Mouse (Mus musculus): ENCODE results near the gene Smim11.

The Smim11 gene

DNA sequence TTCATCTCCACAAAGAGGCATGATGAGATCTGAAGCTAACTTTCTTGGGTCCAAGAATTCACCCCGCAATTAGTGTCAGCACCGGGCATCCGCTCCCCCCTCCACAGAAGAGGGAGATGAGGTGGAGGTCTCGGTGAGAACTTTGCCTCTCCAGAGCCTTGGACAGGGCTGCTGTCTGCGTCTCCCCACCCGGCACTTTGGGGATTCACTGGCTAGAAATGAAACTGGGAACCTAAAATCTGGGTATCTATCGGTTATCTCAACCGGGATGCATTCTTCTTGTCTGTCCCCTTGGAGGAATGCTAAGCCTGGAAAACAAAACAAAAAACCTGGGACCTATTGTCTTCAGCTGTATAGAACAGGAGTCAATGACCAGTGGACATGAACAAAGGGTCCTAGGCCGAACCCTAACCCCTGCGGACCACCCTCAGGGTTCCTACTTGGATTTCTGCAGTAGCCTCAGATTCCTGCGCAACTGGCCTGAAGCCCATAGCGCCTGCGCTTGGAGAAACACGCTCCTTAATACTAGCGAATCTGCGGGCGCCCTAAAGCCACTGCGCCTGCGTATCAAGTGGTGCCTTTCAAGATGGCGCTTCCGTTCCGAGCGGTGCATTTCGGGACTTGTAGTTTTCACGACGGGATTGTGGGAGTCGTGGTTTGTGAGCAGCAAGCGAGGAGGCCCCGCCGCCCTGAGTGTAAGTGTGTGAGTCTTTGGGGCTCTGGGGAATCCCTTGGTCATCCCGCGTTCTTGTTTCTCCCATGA lies at the start of gene Smim11:
TSS of gene Smim11 (plus strand) at position 638 of the 763 bp plus-strand sequence.
- DNase-seq (ENCODE audit: low read depth, low spot score), result peak; percentile 98

- DNase-seq (ENCODE audit: low read depth, low spot score), result no peak
Measured at GRCm38 (mm10) chr16:92254316-92254715, 46.8 kb upstream of the Smim11 start.

- DNase-seq (ENCODE audit: low read depth, low spot score), result peak; percentile 67
Measured at GRCm38 (mm10) chr16:92267861-92268260, 33.2 kb upstream of the Smim11 start.

DNA sequence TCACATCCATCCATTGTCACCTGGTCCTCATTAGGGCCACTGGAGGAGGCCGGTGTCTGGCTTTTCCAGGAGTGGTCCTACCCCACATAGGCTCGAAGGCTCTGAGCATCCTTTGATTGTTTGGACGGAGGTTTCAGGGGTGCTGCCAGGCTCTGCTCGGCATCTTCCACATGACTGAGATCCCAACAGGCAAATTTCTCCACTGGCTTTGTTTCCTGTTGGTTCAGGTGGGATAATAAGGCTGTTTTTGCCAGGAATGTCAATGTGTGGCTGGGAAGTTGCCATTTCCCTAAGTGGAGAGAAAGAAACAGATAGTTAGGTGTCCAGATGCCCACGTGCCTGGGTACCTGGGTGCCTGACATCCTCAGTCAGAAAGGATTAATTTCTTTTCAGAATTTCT lies 26.6 kb upstream of the Smim11 start:
- no peak for DNase-seq (ENCODE audit: low read depth, low spot score)

- no peak for DNase-seq (ENCODE audit: low read depth, low spot score)
Measured at GRCm38 (mm10) chr16:92275526-92275925, 25.6 kb upstream of the Smim11 start.

DNA sequence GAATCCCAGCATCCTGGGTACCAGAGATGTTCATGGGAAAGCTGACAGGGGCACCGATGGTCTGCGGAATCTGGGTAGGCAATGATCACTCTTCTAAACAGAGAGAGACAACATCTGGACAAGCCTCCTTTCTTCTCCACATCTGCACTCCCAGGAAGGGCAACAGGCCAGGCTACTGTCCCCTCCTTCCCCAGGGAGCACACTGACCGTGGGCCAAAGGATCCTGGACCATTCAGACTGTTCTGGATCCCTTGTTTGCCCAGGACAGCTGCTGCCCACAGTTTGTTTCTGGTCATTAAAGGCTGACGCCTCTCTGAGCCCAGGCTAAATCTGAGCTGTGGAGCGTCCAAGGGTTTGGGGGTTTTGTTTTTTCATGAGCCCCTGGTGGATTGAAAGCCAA lies 18.4 kb upstream of the Smim11 start:
- no peak for DNase-seq (ENCODE audit: low read depth, low spot score)

- DNase-seq (ENCODE audit: low read depth, low spot score), result no peak
Measured at GRCm38 (mm10) chr16:92285068-92285467, 16.0 kb upstream of the Smim11 start.

GRCm38 (mm10) chr16:92286609-92287008 lies 14.5 kb upstream of the Smim11 start:
- peak; percentile 85 for DNase-seq (ENCODE audit: low read depth, low spot score)

- peak; percentile 45 for DNase-seq (ENCODE audit: low read depth, low spot score)
Measured at GRCm38 (mm10) chr16:92288778-92289177, 12.3 kb upstream of the Smim11 start.

GRCm38 (mm10) chr16:92290045-92290444 lies 11.0 kb upstream of the Smim11 start:
- no peak for DNase-seq (ENCODE audit: low read depth, low spot score)

- no peak for DNase-seq (ENCODE audit: low read depth, low spot score)
Measured at GRCm38 (mm10) chr16:92292101-92292500, 9.0 kb upstream of the Smim11 start, which contains the start of gene Kcne2. Gene Kcne2 (plus strand): TSS chr16:92292389.

DNA sequence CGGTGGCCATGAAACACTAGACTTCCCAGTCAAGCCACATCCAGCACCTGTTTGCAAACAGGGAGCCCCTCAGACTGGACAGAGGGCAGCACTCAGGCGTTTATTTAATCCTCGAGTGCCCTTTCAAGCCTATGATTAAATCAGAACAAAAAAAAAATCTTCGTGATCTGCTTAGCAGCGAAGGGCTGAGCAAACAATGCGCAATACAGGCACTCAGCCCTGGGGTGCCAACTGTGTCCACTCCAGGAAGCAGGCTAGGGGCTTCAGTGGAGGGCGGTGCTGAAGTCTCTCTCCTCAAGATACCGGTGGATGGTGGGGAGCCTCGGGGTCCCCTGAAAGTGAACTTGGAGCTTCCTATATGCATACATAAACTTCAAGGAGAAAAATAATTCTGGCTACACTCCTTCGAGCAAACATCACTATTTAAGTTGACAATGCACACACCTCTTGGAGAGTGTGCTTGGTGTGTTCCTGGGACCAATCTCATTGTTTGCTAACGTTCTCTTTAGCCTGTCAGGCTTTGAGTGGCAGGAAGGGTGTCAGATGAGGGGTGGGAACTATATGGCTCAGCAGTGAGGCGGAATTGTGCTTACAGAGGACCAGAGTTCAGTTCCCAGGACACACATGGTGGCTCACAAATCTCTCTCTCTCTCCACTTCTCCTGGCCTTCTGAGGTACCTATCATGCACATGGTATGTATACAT lies 6.7 kb upstream of the Smim11 start:
- no peak for DNase-seq (ENCODE audit: low read depth, low spot score)

DNA sequence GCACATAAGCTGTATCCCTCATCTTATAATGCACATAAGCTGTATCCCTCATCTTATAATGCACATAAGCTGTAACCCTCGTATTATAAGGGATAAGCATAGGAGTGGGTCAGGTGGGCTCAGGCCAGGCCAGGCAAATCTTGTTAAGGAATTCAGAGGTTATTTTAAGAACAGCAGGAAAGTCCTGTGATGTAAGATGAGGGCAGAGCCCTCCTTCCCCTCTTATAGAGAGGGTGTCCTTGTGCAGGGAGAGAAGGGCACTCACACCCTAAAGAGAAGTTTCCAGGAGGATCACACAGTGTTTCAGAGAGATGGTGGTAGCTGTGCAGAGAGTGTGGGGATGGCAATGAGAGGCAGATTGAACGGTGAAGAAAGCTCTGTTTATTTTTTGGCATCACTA lies 5.8 kb upstream of the Smim11 start:
- DNase-seq (ENCODE audit: low read depth, low spot score), result no peak

DNA sequence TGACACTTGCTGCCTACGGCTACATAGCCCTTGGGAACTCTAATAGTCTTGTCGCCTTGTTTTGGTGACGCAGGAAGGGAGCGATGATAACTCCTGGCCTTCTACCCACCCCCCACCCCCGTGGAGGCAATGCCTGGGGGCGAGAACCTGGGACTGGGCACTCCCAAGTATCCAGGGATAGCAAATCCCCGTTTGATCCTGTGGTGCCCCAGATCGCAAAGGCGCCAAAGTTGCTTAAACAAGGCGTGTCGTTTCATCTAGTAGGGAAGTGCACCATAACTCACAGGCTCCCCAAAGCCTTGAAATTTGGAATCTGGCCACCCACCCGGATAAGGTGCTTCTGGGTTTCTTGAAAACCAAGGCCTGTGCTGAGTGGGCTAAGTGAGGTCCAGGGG lies 323 bp downstream of the Smim11 start:
- no peak for DNase-seq (ENCODE audit: low read depth, low spot score)

GRCm38 (mm10) chr16:92301989-92302388 lies 903 bp downstream of the Smim11 start:
- DNase-seq (ENCODE audit: low read depth, low spot score), result no peak

- peak; percentile 29 for DNase-seq (ENCODE audit: low read depth, low spot score)
Measured at GRCm38 (mm10) chr16:92302506-92302905, 1.4 kb downstream of the Smim11 start.

- peak; percentile 68 for DNase-seq (ENCODE audit: low read depth, low spot score)
Measured at GRCm38 (mm10) chr16:92305519-92305918, 4.4 kb downstream of the Smim11 start.

DNA sequence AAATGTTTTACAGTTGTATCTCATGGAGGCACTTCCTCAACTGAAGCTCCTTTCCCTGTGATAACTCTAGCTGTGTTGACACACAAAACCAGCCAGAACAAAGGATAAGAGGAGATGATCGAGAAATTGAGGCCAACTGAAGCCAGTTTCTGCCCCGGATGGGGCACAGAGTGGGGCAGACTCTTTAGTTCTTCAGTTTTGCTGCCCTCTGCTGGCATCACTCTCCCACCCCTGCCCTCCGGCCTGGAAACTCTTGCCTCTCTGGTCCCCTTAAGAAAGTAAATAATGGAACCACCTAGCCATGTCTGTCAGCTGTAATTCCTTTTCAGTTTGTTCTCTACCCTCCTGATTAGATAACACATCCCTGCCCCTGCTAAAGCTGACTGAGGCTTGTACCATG lies 6.9 kb downstream of the Smim11 start:
- no peak for DNase-seq (ENCODE audit: low read depth, low spot score)

DNA sequence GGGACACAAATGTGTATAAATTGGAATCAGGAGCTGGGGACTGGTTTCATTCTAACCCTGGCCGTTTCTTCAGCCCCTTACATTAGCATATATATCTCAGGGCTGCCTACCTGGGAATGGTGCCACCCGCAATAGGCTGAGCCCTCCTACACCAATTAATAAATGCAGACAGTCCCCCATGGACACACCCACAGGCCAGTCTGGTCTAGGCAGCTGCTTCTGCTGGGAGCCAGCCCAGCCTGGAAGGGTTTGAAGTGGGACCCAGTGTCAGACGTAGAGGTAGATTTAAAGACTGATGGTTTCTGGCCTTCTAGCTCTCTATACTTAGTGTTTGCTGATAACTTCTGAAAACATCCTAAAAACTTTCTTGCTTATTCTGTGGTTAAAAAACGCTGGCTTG lies 8.0 kb downstream of the Smim11 start:
- DNase-seq (ENCODE audit: low read depth, low spot score), result no peak

DNA sequence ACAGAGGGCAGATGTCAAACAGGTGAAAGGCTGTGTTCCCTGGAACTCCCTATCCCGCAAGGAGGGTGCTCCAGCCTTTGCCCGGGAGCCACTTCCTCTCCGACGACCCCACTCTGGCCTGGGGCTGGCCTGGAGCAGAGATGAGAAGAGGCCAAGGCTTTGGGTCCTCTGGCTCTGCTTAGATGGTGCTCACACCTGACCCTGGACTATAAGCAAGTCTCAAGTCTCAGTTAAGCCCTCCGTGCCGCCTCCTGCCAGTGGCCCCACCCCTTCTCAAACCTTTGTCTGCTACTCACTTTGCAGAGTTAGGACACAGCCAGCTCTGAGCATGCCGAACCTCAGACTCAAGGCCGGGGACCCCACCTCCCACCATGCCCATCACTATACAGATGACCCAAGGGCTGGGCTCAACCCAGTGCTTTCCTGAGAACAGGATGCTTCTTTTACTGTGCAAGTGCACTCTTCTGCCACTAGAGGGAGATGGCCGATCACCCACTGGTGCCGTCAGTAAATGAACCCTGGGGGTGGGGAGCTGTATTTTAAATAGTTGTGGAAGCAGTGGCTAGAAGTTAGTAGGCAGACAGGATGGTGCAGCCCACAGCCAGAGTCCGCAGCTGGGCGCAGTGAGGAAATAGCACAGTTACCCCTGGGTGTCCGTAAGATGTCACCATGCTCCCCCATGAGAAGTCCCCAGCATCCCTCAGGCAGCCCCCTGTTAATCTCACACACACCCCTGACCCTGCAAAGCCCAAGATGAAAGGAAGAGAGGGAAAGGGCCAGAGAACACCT lies 13.1 kb downstream of the Smim11 start:
- DNase-seq (ENCODE audit: low read depth, low spot score), result peak; percentile 81

DNA sequence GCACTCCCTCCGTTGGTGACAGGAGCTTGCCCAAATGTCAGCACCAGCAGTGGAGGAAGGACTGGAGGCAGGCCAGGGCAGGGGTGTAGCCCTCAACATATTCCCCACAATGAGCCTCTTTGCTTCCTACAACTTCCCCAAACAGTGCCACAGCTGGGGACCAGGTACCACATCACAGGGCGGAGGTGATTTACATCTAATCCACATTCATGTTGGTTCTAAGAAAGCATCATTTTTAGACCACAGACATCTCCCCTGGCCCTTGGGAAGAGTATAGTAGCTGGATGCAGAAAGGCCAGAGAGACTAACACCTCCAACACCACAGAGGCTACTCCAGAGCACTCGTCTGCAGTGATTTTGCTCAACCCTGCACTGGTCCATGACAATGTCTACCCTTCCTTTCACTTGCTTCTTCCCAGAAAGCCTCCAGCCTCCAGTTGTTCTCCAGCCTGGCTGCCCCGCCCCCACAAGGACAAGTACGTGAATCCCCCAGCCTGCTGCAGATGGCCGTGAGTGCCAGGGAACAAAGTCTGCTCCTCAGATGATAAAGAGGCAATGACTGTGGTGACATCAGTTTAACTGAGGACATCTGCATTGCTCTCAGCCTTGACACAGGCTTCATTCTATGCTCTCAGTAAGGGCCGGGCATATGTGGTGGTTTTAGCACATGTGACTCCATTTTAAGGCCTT lies 15.1 kb downstream of the Smim11 start:
- DNase-seq (ENCODE audit: low read depth, low spot score), result no peak

All from ZHBTc4 (cell line).